Mouse (Mus musculus): ENCODE measurements around the gene Exoc3. TPM values are rescaled to one million over a fixed set of nuclear protein-coding genes. Genes with fewer than 3 reads are reported as not detected.

The Exoc3 gene
- 16.4 and 17.6 TPM in 2 replicates for polyA plus RNA-seq (2012; rRNA removed)

GRCm38 (mm10) chr13:74208317-74208985 lies at the start of gene Exoc3:
TSS of gene Exoc3 (minus strand) at chr13:74208732.

GRCm38 (mm10) chr13:74121141-74121602 lies 87.4 kb downstream of the Exoc3 start, which contains the start of gene Slc9a3:
TSS of gene Slc9a3 (plus strand) at chr13:74121457.

Other genes with a start within 250 kb of the Exoc3 start
- not detected in 2 replicates for gene Zdhhc11, start 244.9 kb downstream of the Exoc3 start, polyA plus RNA-seq (2012; rRNA removed)
- gene Tppp, start 199.3 kb downstream of the Exoc3 start, polyA plus RNA-seq (2012; rRNA removed): 2.4 and 3.3 TPM in 2 replicates
- gene Cep72, start 146.4 kb downstream of the Exoc3 start, polyA plus RNA-seq (2012; rRNA removed): 0.46 and 0.81 TPM in 2 replicates
- gene Slc9a3, start 87.3 kb downstream of the Exoc3 start, polyA plus RNA-seq (2012; rRNA removed): 7.8 and 9.1 TPM in 2 replicates
- 0.30 and 0.47 TPM in 2 replicates for gene Ahrr, start 83.6 kb upstream of the Exoc3 start, polyA plus RNA-seq (2012; rRNA removed)
- 27.3 and 29.7 TPM in 2 replicates for gene Pdcd6, start 108.8 kb upstream of the Exoc3 start, polyA plus RNA-seq (2012; rRNA removed)
- gene Sdha, start 141.5 kb upstream of the Exoc3 start, polyA plus RNA-seq (2012; rRNA removed): 26.8 and 28.1 TPM in 2 replicates
- 0.48 and 0.70 TPM in 2 replicates for gene Ccdc127, start 141.6 kb upstream of the Exoc3 start, polyA plus RNA-seq (2012; rRNA removed)
- 0.57 and 0.65 TPM in 2 replicates for gene Lrrc14b, start 155.3 kb upstream of the Exoc3 start, polyA plus RNA-seq (2012; rRNA removed)
- gene Zfp72, start 182.1 kb upstream of the Exoc3 start, polyA plus RNA-seq (2012; rRNA removed): 0.02 TPM in 2 replicates
- 13.1 and 19.6 TPM in 2 replicates for gene Ftl1-ps1, start 191.0 kb upstream of the Exoc3 start, polyA plus RNA-seq (2012; rRNA removed)

Measured in stomach, adult 2 months (tissue).